8 mouse cellular contexts compared by ENCODE assay signal in the genomic region with DNA sequence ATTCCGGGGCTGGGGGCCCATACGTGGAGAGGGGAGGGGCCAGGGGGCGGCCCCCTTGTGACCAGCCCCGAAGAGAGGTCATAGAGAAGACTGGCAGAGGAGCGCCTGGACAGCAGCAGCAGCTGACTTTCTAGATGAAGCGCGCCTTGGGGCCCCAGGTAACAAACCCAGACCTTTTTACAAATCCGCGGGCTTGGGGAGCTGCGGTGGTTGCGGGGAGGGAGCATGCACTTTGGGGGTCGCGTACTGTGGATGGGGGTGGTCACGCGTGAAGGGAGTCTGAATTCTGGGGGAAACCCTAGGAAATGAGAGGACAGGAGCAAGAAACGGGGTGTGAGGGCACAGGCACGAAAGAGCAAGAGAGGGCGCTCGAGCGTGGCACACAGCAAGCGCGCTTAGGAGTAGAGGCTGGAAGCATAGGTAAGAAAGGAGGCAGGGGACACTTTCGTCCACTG. TPM values are rescaled to one million over a fixed set of nuclear protein-coding genes. Genes with fewer than 3 reads are reported as not detected.
DNase-seq lines count a peak whose midpoint lies in the region; ATAC-seq and TF ChIP-seq lines count a peak whose summit lies in the region.

A gene (plus strand): TSS at position 83 of the 455 bp plus-strand sequence.

- H3K4me1 ChIP-seq in bone marrow, adult 2 months (ENCODE audit: control insufficient read depth, insufficient read depth, low read length), result no peaks in the 10 kb centered on the region
- no peaks in the 10 kb centered on the region for H3K4me1 ChIP-seq in embryonic facial prominence, embryonic 14.5 days (ENCODE audit: control insufficient read depth, insufficient read depth, low read length)
- no peaks in the 10 kb centered on the region for H3K4me1 ChIP-seq in heart, embryonic 13.5 days
- H3K4me1 ChIP-seq in kidney, postnatal 0 days (replicated peaks; ENCODE audit: insufficient read depth, low read length), result no peaks in the 10 kb centered on the region
- H3K4me1 ChIP-seq in liver, embryonic 12.5 days, result no peaks in the 10 kb centered on the region; the same call in 1 of the 2 replicates
- H3K4me1 ChIP-seq in neural tube, embryonic 11.5 days (ENCODE audit: control insufficient read depth, insufficient read depth, low read length), result no peaks in the 10 kb centered on the region

- H3K9me3 ChIP-seq in embryonic facial prominence, embryonic 14.5 days (ENCODE audit: control insufficient read depth, low read length), result no peaks in the 10 kb centered on the region
- H3K9me3 ChIP-seq in heart, embryonic 13.5 days, result no peaks in the 10 kb centered on the region
- no peaks in the 10 kb centered on the region for H3K9me3 ChIP-seq in kidney, postnatal 0 days (replicated peaks; ENCODE audit: low read length)
- no peaks in the 10 kb centered on the region for H3K9me3 ChIP-seq in liver, embryonic 12.5 days (replicated peaks)
- H3K9me3 ChIP-seq in neural tube, embryonic 11.5 days (ENCODE audit: control insufficient read depth, low read length), result no peaks in the 10 kb centered on the region

- no peak for TF ChIP-seq CTCF in bone marrow, adult 2 months (IDR thresholded peaks at IDR 0.05; ENCODE audit: control insufficient read depth, insufficient read depth, low read length)
- peak; percentile 22; the same call in 1 of the 2 replicates for TF ChIP-seq CTCF in kidney, postnatal 0 days (IDR thresholded peaks at IDR 0.05; ENCODE audit: low read depth)

- H3K36me3 ChIP-seq in embryonic facial prominence, embryonic 14.5 days (ENCODE audit: control insufficient read depth, insufficient read depth, low read length), result no peaks in the 10 kb centered on the region
- H3K36me3 ChIP-seq in heart, embryonic 13.5 days, result no peaks in the 10 kb centered on the region
- no peaks in the 10 kb centered on the region for H3K36me3 ChIP-seq in kidney, postnatal 0 days (ENCODE audit: insufficient read depth, low read length)
- no peaks in the 10 kb centered on the region for H3K36me3 ChIP-seq in liver, embryonic 12.5 days
- H3K36me3 ChIP-seq in neural tube, embryonic 11.5 days (ENCODE audit: control insufficient read depth, insufficient read depth, low read length), result no peaks in the 10 kb centered on the region

- H3K27ac ChIP-seq in bone marrow, adult 2 months (ENCODE audit: control insufficient read depth, insufficient read depth, low read depth, low read length, poor library complexity), result peak within 1 kb of the TSS; percentile 15; the same call in 1 of the 2 replicates
- H3K27ac ChIP-seq in embryonic facial prominence, embryonic 14.5 days (replicated peaks; ENCODE audit: low read depth, low read length), result peak within 1 kb of the TSS; percentile 68
- H3K27ac ChIP-seq in heart, embryonic 13.5 days (replicated peaks), result peak within 1 kb of the TSS; percentile 65
- no peak within 1 kb of the TSS for H3K27ac ChIP-seq in kidney, postnatal 0 days
- peak within 1 kb of the TSS; percentile 51; the same call in 1 of the 2 replicates for H3K27ac ChIP-seq in liver, embryonic 12.5 days
- H3K27ac ChIP-seq in neural tube, embryonic 11.5 days (ENCODE audit: low read depth, low read length), result peak within 1 kb of the TSS; percentile 64

- peak; percentile 80; the same call in 1 of the 2 replicates for ATAC-seq in embryonic facial prominence, embryonic 14.5 days (ENCODE audit: low read depth)
- ATAC-seq in heart, embryonic 13.5 days (ENCODE audit: extremely low read depth, insufficient number of reproducible peaks, low FRiP score, low TSS enrichment), result no peak; the same call in 1 of the 2 replicates
- ATAC-seq in kidney, postnatal 0 days (replicated peaks; ENCODE audit: low FRiP score, low read depth), result no peak
- ATAC-seq in liver, embryonic 12.5 days, result peak; percentile 65
- peak; percentile 67 for ATAC-seq in neural tube, embryonic 11.5 days (ENCODE audit: insufficient read depth, low FRiP score, low TSS enrichment)

- TF ChIP-seq POLR2A in bone marrow, adult 2 months (IDR thresholded peaks at IDR 0.05; ENCODE audit: borderline replicate concordance, control insufficient read depth, low read depth, low read length), result no peak

- peak; percentile 17 for DNase-seq in CD4-positive, CD25-positive, alpha-beta regulatory T cell, adult 2 months (ENCODE audit: low read depth, low spot score)
- DNase-seq in embryonic facial prominence, embryonic 14.5 days (ENCODE audit: low spot score), result peak; percentile 48
- DNase-seq in kidney, postnatal 0 days (ENCODE audit: low spot score), result peak; percentile 20
- DNase-seq in neural tube, embryonic 11.5 days (ENCODE audit: low spot score), result peak; percentile 51
- peak; percentile 4 for DNase-seq in testis, postnatal 14 days (ENCODE audit: low spot score)

- WGBS in bone marrow, adult 2 months, result 21% methylated on average over 23 of the region's 23 CpGs
- 14% methylated on average over 23 of the region's 23 CpGs for WGBS in embryonic facial prominence, embryonic 14.5 days
- WGBS in heart, embryonic 13.5 days, result 15% methylated on average over 23 of the region's 23 CpGs
- WGBS in kidney, postnatal 0 days, result 26% methylated on average over 23 of the region's 23 CpGs
- WGBS in liver, embryonic 12.5 days (ENCODE audit: insufficient replicate concordance), result 10% methylated on average over 23 of the region's 23 CpGs
- 18% methylated on average over 23 of the region's 23 CpGs for WGBS in neural tube, embryonic 11.5 days

- H3K9ac ChIP-seq in embryonic facial prominence, embryonic 14.5 days (ENCODE audit: low read depth, low read length), result peak within 1 kb of the TSS; percentile 62
- H3K9ac ChIP-seq in heart, embryonic 13.5 days, result peak within 1 kb of the TSS; percentile 79
- peak within 1 kb of the TSS; percentile 50; the same call in 1 of the 2 replicates for H3K9ac ChIP-seq in kidney, postnatal 0 days (ENCODE audit: low read depth, low read length)
- H3K9ac ChIP-seq in liver, embryonic 12.5 days, result peak within 1 kb of the TSS; percentile 63
- peak within 1 kb of the TSS; percentile 65 for H3K9ac ChIP-seq in neural tube, embryonic 11.5 days (ENCODE audit: low read length)

- H3K4me2 ChIP-seq in embryonic facial prominence, embryonic 14.5 days (ENCODE audit: low read depth, low read length), result peak within 1 kb of the TSS; percentile 59
- peak within 1 kb of the TSS; percentile 71 for H3K4me2 ChIP-seq in heart, embryonic 13.5 days
- peak within 1 kb of the TSS; percentile 67 for H3K4me2 ChIP-seq in kidney, postnatal 0 days (ENCODE audit: low read length)
- H3K4me2 ChIP-seq in liver, embryonic 12.5 days, result peak within 1 kb of the TSS; percentile 78
- H3K4me2 ChIP-seq in neural tube, embryonic 11.5 days (ENCODE audit: low read depth), result peak within 1 kb of the TSS; percentile 52

- no peaks in the 10 kb centered on the region for H3K27me3 ChIP-seq in embryonic facial prominence, embryonic 14.5 days (replicated peaks; ENCODE audit: control insufficient read depth, insufficient read depth, low read length)
- H3K27me3 ChIP-seq in heart, embryonic 13.5 days (replicated peaks), result peaks cover 9% of the 10 kb centered on the region; the same call in 1 of the 2 replicates
- no peaks in the 10 kb centered on the region for H3K27me3 ChIP-seq in kidney, postnatal 0 days (ENCODE audit: insufficient read depth, low read length)
- peaks cover 13% of the 10 kb centered on the region for H3K27me3 ChIP-seq in liver, embryonic 12.5 days (replicated peaks)
- H3K27me3 ChIP-seq in neural tube, embryonic 11.5 days (ENCODE audit: control insufficient read depth, insufficient read depth, low read length), result no peaks in the 10 kb centered on the region

- peak within 1 kb of the TSS; percentile 78 for H3K4me3 ChIP-seq in bone marrow, adult 2 months (replicated peaks; ENCODE audit: control insufficient read depth, low read depth, low read length)
- H3K4me3 ChIP-seq in embryonic facial prominence, embryonic 14.5 days (ENCODE audit: low read depth, low read length), result peak within 1 kb of the TSS; percentile 54
- H3K4me3 ChIP-seq in heart, embryonic 13.5 days, result peak within 1 kb of the TSS; percentile 67
- H3K4me3 ChIP-seq in kidney, postnatal 0 days (replicated peaks; ENCODE audit: low read depth, low read length), result peak within 1 kb of the TSS; percentile 51
- H3K4me3 ChIP-seq in liver, embryonic 12.5 days, result peak within 1 kb of the TSS; percentile 61
- H3K4me3 ChIP-seq in neural tube, embryonic 11.5 days (ENCODE audit: low read depth, low read length), result peak within 1 kb of the TSS; percentile 53

RNA-seq across cellular contexts. Expression of the gene that starts here (rescaled TPM):
- polyA plus RNA-seq in bone marrow, adult 2 months (2011; ENCODE audit: insufficient read depth, insufficient read length, low replicate concordance, missing spikeins), result not detected in 2 replicates
- 1.1 and 1.4 TPM in 2 replicates for polyA plus RNA-seq in embryonic facial prominence, embryonic 14.5 days (2014; fragmentation: Nextera tagmentation; extraction: Ambion mirVana)
- polyA plus RNA-seq in heart, embryonic 13.5 days (2015; fragmentation: Nextera tagmentation; extraction: Ambion mirVana), result 0.66 and 0.88 TPM in 2 replicates
- polyA plus RNA-seq in kidney, postnatal 0 days (2015; fragmentation: Nextera tagmentation; extraction: Ambion mirVana), result 0.52 and 0.75 TPM in 2 replicates
- polyA plus RNA-seq in liver, embryonic 12.5 days (2016; fragmentation: Nextera tagmentation; extraction: Ambion mirVana), result 0.42 and 1.1 TPM in 2 replicates
- 3.7 and 4.0 TPM in 2 replicates for polyA plus RNA-seq in neural tube, embryonic 11.5 days (2014; fragmentation: Nextera tagmentation; extraction: Ambion mirVana)

Comparison
In these comparisons a context has a peak if more than half of its experiments do, and no peak if none do; other contexts are left out.
1. Peak in DNase-seq, H3K4me3 ChIP-seq, H3K9ac ChIP-seq and H3K4me2 ChIP-seq in kidney, postnatal 0 days; RNA of the gene not detected or under 1 TPM.
2. ATAC-seq: peak in embryonic facial prominence, embryonic 14.5 days (single experiment), liver, embryonic 12.5 days (single experiment) and neural tube, embryonic 11.5 days (single experiment); none in heart, embryonic 13.5 days (single experiment) and kidney, postnatal 0 days (single experiment).
3. Peak in every context shown above with its lines, with median percentiles within 50 percentile points of each other: DNase-seq, H3K4me3 ChIP-seq, H3K4me2 ChIP-seq and H3K9ac ChIP-seq.